Mouse (Mus musculus): Measurements from ENCODE around the gene Tnnt2.
A peak's percentile ranks its signal among the peaks of the same experiment; 100 is the strongest.

Gene Tnnt2

DNA sequence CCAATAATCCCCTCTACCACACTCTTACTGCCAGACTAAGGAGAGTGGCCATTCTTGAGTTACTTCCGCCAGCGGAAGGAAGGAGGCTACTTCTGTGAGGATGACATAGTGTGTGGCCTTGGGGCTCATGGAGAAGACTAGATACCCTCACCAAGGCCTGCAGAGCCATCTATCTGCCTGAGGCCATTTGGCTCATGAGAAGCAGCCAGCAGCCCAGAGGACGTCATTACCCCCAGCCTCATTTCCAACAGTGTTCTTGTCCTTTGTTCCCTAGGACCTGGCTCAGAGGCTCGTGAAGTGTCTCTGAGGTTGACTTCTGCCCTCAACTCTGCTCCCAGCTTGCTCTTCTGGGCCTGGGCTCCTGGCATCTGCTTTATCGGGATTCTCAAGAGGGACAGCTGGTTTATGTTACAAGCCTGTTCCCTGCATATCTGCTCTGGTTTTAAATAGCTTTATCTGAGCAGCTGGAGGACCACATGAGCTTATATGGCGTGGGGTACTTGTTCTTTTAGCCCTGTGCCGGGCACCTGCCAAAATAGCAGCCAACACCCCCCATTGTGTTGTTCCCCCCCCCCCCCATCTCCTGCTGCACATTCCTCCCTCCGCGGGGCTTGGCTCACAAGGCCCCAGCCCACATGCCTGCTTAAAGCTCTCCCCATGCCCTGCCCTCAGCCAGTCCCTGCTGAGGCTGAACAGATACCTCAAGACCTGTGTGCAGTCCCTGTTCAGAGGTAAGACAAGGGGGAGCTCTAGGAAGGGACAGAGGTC is at the start of gene Tnnt2:
Tnnt2 (plus strand) TSS at position 639 of the 768 bp plus-strand sequence.
- DNase-seq (ENCODE audit: low read depth in 2 of 2, low spot score in 2 of 2), result no peak

DNA sequence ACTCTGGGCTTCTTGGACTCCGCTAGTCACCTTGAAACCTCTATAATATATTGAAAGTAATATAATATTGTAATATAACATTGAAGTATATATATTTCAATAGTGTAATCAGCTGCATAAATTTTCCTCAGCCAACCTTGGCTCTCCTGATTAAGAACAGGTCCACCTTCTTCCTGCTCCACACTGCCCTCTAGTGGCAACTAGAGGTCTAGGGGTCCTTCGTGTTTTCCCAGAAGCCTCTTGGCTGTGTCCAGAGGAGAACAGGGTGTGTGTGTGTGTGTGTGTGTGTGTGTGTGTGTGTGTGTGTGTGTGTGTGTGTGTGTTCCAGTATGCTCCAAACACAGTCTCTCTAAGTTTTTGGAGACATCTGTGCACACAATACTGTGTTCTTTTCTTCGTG is 48.4 kb upstream of the Tnnt2 start:
- peak; percentile 73 to 75 for DNase-seq (ENCODE audit: low read depth in 2 of 2, low spot score in 2 of 2)

DNA sequence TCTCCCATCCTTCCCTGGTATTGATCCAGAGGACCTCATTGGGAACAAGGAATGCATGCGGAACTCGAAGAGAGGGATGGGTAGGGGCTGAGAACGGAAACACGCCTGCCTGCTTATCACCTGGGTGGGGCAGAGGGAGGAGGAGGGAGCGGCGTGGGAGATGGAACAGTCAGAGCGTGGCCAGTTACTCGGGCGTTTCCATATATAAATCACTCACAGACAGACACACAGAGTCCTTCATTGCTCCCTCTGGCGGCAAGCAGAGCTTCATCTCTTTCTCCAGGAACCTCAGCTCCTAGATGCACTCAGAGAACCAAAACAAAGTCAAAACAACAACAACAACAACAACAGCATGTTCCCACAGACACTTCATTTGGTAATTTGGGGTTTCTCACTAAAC is 47.4 kb upstream of the Tnnt2 start:
- DNase-seq (ENCODE audit: low read depth in 2 of 2, low spot score in 2 of 2), result no peak

DNA sequence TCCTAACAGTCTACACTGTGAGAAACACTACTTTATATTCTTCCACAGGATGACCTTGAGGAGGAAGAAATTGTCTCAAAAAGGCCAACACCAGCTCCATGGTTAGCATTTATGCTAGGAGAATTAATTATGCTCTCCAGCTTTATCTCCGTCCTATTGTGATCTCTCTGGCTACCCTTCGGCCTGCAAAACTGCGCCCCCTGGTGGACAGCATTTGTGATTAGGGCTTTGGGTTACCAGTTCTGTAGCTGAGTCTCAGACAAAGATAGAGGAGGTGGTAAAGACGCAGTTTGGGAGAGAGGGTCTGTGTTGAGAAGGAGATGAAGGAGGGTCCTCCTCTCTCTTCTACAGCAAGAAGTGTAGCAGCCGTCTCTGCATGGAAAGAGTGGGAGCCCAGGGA is 46.3 kb upstream of the Tnnt2 start:
- DNase-seq (ENCODE audit: low read depth in 2 of 2, low spot score in 2 of 2), result peak; percentile 65

DNA sequence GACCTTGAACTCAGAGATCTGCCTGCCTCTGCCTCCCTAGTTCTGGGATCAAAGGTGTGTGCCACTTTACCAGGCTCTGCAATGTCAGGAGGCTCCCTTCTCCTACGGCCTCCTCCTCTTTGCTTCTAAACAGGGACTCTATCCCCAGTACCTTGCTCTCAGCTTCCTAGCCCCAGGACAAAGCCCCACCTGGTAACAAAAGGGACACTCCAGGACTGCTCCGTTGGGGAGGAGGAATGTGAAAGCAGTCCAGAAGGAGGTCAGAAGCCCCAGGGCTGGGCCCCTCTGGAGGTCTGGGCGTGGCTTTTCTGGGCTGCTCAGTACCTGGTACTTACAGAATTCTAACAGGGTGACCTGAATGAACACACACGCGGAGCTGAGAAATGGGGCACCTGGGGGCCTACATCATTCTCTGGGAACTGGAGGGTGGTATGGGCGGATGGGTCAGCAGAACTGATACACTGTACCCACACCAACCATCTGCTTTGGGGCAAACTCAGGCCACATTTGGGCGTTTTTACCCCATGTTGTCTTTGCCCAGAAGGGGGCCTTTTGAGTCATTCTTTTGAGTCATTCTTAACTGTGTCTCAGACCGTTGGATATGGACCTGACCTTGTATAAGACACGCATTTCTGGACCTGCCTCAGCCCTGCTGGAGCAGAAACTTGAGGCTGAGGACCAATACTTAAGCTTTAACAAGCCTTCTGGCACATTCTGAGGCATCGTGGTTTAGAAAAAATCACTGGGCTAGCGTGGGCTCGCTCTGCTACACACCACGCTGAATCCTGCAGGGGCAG is 43.8 kb upstream of the Tnnt2 start:
- no peak for DNase-seq (ENCODE audit: low read depth in 2 of 2, low spot score in 2 of 2)

DNA sequence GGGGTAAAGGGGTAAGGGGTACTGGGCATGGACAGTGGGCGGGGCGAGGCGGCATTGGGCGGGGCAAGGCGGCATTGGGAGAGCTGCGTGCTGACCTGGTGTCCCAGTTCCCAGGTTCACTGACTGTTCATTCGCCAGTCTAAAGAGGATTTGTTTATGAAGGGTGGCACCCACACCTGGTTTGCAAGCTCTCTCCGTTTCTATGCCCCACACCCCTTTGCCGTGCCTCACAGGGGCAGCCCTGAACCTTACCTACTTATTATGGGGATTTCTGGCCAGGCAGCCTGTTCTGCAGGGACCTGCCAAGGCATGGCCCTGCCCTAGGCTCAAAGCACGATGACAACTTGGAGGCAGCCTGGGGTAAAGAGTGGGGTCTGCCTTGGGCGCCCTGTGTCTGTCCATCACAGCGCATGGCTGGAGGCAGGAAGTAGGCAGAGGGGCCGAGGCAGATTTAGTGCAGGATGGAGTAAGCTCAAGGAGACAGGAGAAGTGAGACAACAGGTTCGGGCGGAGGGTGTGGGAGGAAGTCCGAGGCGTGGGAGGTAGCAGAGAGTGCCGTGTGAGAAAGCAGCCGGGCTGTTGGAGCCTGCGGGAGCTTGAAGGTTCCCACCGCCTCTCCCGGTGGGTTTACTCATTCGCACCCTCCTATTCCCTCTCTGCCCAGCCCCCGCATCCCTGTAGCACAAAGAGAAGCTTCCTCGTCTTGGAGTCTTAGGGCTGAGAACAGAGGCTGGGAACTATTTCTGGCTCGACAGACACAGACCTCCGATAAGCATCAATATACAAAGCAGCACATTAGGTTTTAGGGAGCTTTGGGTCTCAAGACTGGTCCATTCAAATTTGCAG is 42.6 kb upstream of the Tnnt2 start:
- peak in 1 of 2 experiments; percentile 15 for DNase-seq (ENCODE audit: low read depth in 2 of 2, low spot score in 2 of 2)

DNA sequence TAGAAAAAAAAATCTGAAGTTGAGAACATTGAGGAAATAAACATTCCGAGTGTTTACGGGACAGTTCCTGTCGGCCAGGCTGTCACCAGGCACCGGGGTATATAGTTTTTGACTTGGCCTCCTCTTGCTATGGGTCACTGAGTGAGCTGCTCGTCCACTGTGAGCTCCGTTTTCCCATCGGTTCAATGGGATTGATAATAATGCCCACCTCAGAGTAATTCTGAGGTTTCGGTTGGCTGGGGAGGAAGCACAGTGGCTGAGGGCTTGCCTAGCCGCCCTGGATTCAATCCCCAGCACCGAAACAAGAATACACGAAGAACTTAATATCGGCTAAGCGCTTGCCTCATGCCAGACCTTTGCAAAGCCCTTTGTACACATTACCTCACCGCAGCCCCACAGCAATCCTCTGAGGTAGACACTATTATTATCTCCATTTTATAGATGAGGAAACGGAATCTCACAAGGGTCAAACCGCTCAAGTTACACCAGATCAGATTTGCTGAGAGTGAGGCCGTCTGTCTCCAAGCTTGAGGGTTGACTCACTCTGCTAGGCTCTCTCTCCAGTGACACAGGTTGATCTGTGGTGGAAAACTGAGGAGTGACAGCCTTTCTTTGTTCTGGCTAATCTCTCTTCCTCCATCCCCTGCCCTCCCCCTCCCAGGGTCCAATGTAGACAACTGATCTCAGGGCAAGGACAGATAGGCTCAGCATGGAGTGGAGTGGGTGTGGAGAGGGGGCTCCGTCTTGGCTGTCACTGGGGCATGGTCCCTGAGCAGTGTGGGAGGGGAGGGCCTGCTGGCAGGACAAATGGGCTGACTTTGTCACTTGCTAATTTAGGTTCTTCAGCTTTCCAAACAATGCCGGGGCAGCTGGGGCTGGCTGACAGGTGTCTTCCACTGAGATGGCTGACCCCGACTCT is 41.7 kb upstream of the Tnnt2 start:
- DNase-seq (ENCODE audit: low read depth in 2 of 2, low spot score in 2 of 2), result no peak

DNA sequence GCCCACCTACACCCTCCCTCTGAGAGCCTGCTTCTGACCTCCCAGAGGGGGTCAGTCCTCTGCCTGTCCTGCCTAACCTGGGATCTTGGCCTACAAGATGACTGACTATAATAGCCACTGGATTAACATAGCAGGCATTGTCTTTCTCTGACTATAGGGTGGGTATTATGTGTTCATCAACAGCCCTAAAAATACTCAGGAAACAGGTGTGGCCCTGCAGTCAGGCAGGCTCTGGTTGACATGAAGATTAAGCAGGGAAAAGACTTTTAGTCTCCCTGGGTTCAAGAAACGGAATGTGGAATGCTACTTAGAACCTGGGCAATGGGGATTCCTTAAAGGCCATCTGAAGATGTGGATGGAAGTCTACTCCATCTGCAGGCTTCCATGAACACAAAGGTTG is 37.7 kb upstream of the Tnnt2 start:
- no peak for DNase-seq (ENCODE audit: low read depth in 2 of 2, low spot score in 2 of 2)

DNA sequence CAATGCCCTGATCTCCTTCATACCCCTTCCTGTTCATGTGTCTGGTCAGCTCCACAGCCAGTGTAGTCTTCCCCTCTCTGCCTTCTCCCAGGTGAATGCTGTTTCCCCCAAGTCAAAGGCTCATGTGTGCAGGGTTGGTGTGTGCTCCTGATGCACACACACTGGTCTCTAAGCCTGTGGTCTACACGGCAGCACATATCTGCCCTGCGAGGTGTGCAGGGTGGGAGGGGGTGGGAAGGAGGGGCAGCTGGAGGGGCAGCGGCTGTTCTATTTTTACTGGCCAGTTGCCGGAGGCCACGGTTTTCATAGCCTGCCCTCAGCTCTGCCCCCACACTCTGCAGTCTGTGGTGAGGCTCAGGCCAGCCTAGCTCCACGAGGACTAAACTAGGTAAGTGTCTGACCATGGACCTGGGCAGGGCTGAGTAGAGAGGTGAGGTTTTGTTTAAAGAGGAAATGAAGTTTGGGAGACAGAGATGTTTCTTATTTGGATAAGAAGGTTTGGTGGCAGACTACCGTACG is 37.0 kb upstream of the Tnnt2 start:
- DNase-seq (ENCODE audit: low read depth in 2 of 2, low spot score in 2 of 2), result no peak

DNA sequence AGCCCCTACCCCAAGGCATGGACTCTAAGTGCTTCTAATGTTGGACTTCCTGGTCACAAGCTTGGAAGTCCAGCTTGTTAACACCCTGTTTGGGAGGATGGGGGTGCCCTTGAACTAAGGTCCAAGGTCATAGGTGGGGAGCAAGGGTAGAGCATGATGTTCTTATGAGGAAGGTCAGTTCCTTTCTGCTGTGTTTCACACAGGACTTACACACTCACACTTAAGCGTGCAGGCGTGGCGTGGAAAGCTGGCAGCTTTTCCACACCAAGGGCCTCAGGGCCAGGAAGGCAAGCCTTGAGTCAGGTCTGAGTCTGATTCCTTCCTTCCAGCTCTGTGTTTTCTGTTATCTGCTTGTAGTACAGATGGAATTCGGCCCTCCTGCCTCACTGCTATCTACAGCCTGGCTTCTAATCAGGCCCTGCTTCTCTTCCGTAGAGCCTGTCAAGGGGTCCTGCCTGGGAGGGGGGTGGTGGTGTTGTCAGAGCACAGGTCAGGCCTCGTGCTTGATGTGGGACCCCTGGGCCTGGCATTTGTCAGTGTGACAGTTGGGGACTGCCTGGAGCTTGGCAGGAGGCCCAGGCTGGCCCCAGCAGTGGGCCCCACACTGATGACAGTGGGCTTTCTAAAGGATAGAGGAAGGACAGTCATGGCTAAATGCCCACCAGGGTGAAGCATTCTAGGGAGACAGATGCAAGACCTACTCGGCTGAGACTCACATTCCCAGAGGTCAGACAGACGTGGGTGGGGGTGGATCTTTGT is 35.8 kb upstream of the Tnnt2 start:
- DNase-seq (ENCODE audit: low read depth in 2 of 2, low spot score in 2 of 2), result no peak

DNA sequence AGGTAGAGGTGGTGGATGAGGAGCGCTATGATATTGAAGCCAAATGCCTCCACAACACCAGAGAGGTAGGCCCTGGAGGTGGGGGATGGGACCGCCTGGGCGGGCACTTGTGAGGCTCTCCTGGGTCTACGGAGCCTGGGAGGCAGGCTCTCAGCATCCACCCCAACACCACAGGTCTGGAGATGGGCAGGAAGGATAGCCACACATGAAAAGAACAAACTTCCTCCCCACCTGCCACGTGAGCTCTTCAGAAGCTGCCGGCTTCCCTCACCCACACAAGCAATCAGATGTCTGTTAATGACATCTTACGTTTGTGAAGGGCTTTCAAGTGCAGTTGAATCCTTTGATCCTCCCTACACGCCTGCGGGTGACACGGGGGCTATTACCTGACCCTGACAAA is 28.6 kb upstream of the Tnnt2 start:
- DNase-seq (ENCODE audit: low read depth in 2 of 2, low spot score in 2 of 2), result peak; percentile 51 to 62

DNA sequence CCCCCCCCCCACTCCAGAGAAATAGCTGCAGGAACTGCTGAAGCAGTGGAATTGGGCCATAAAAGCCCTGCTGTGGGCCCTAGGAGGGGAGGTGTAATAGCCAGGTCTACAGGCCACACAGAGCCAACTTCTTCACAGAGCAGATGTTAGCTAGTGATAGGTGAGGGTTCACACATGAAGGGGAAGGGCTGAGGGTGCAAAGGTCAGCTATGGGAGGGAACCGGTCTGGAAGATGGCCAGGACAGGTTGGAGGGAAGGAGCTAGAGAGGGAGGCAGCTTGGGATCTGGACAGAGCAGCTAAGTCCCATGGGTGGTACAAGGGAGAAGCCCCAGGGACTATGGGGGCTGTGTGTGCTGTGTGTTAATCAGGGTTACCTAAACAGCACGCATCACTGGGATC is 26.0 kb upstream of the Tnnt2 start:
- no peak for DNase-seq (ENCODE audit: low read depth in 2 of 2, low spot score in 2 of 2)

DNA sequence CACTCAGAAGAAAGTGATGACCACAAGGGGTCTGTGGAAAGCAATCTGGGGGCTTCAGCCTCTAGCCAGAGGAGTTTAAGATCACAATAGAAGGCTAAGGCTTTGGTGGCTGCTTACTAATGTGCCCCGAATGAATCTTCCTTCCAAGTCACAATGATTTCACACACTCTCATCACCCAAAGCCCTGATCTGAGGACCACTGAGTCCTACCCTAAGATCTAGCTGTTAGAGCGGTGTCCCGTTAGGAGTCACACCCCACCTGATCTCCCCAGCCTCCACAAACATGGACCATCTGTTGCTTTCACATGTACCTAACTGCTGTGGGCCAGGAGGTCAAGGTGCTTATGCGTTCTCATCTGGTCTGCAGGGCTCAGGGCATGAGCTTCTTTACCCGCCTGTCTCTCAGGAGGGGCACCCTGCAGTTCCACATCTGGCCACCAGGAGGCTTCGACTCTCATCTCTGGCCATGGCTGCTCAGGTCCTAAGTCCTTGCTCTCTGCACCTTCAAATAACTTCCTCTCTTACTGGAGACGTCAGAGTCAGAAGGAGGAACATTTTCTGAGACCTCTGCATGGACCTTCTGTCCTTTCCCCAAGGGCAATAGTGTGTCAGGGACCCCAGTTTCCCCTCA is 25.0 kb upstream of the Tnnt2 start:
- DNase-seq (ENCODE audit: low read depth in 2 of 2, low spot score in 2 of 2), result peak; percentile 82 to 88

DNA sequence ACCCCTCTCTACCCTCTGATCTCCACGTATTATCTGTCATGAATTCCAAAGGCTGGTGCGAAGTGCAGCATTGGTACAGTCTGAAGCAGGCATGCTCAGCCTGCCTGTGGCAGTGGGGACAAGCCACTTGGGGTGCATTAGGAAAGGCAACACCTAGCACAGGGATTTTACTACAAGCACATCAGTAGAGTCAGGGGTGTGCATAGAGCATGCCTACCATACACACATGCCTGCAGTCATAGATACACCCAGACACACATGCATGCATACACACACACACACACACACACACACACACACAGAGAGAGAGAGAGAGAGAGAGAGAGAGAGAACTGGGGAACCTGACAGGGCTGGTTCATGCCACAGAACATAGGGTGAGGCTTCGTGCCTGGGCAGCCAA is 23.9 kb upstream of the Tnnt2 start:
- no peak for DNase-seq (ENCODE audit: low read depth in 2 of 2, low spot score in 2 of 2)

DNA sequence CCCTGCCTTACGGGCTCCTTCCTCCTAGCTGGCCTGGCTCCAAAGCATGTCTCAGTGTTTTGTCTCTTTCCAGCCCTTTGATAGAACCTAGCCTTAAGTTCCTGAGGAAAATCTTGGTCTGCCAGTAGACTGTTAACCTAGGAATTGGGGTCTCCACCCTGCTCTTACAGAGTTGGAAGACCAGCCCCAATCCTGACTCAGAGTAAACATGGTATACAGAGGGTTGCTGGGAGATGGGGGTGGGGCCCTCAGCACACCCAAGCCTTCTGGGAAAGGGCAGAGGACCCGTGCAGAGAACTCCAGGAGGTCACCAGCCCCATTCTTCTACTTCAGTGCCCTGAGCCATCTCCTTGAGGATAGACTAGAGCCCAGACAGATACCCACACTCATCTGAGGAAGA is 23.5 kb upstream of the Tnnt2 start:
- DNase-seq (ENCODE audit: low read depth in 2 of 2, low spot score in 2 of 2), result no peak

DNA sequence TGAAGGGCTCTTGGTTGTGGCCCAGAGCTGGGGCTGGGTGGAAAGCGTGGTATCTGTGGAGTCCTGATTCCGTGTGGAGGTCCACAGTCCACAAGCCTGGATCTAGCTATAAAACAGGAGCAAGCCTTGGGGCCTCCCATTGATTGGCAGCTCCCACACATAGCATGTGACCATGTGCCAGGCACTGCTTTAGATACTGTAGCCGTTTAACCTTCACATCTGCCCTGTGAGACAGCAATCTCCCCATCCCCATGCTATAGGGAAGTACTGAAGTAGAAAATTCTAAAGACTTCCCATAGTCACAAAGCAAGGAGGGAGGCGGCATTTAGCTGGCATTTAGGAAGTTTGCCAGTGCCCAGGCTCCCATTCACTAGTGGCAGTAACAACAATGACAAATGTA is 23.1 kb upstream of the Tnnt2 start:
- no peak for DNase-seq (ENCODE audit: low read depth in 2 of 2, low spot score in 2 of 2)

DNA sequence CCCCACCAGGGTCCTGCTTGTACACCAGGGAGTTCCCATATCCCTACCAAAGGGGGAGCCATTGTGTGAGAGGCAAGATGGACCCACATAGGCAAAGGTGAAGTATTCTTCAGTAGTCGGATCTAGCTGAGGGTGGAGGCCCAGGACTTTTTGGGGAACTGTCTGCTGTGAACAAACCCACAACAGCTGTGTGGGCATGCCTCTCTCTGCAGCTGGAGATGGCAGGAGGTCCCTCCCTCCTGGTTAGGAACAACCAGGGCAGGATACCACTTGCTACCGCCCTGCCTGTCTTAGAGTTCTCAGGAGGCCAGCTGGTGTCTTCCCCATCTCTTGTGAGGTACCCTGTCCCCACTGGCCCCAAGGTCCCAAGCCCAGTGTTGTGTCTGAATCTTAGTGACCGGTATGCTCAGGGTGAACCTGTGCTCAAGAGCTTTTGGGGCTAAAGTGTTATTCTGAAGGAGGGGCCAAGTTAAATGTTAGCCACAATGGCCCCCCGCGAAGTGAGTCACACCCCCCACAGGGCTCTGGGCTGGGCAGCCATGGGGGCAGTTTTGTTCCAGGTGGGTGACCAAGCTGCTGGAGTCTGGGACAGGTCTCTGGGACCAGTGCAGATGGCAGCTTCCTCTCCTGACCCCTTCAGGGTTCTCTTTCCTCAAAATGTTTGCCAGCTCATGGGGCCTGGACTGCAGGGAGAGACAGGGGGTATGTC is 22.3 kb upstream of the Tnnt2 start:
- no peak for DNase-seq (ENCODE audit: low read depth in 2 of 2, low spot score in 2 of 2)

DNA sequence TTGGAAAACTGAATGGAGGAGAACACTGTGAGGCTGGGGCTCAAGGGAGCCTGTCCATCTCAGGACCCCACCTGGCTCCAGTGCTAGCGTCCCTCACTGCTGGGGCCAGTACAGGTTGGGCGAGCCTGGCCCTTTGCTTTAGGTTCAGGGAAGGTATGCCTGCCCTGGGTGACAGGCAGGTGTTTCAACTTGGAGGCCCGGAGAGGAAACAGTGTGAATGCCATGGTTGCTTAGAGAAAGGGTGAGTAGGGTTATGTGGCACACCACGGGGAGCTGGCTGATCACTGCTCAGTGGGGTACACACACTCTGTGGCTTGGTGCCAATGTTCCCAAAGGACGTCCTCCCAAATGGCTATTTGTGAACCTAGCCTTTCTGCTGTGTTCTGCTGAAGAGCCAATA is 21.6 kb upstream of the Tnnt2 start:
- no peak for DNase-seq (ENCODE audit: low read depth in 2 of 2, low spot score in 2 of 2)

DNA sequence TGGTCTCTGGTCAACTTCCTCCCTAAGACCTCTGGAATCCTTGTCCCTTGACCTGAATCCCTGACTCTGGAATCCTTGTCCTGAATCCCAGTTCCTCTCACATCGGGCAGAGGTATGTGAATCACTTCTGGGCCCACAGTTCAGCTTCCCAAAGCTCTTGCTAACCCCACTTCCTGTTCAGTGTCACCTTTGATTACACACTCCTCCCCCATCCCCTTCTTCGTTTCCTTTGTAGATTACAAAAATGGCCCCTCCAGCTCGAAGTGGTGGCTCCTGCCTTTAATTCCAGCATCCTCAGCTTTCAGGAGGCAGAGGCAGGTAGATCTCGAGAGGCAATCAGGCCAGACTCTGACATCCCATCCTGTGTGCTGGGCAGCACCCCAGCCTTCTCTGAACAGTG is 18.6 kb upstream of the Tnnt2 start:
- peak in 1 of 2 experiments; percentile 38 for DNase-seq (ENCODE audit: low read depth in 2 of 2, low spot score in 2 of 2)
